Mouse (Mus musculus): Measurements from ENCODE around the gene Nisch.

- TF ChIP-seq POLR2A (IDR thresholded peaks at IDR 0.05; ENCODE audit: borderline replicate concordance, insufficient read depth, low read length) = no peak
- no peak for TF ChIP-seq CTCF (IDR thresholded peaks at IDR 0.05; ENCODE audit: borderline replicate concordance, insufficient read depth, low read depth, low read length)
These were observed 9.5 kb downstream of the Nisch start for GRCm38 (mm10) chr14:31207070-31207830.
